Mouse (Mus musculus): ENCODE results near the gene Lrfn4.
"Not testable (repeated sequence)": the region's sequence is repeated elsewhere in the genome, so short reads cannot be mapped to it uniquely, and the experiment has no call there.

Lrfn4 gene

GRCm38 (mm10) chr19:4608511-4608910, 7.0 kb downstream of the Lrfn4 start:
- no peak for DNase-seq

GRCm38 (mm10) chr19:4607406-4607805, 8.1 kb downstream of the Lrfn4 start:
- no peak for DNase-seq

DNA sequence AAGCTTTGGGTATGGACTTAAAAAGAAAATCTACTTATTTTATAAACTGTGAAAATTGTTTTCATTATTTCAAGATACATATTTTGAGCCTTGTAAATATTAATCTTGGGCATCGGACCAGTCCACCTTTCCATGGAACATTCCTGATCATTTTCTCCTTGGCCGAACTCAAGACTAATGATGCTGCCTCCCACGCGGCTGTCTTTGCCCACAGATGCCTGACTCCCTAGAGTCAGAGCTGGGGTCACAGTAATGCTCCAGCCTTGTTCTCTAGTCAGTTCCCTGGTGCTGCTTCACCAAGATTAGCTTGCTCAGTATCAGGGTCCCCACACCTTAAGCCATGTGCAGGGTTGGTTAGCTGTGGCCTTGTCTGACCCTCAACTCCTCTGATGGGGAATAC, 9.8 kb downstream of the Lrfn4 start:
- DNase-seq: no peak

GRCm38 (mm10) chr19:4603801-4604723, 11.4 kb downstream of the Lrfn4 start:
- DNase-seq: peak; percentile 74

GRCm38 (mm10) chr19:4602459-4602858, 13.0 kb downstream of the Lrfn4 start:
- no peak for DNase-seq

GRCm38 (mm10) chr19:4596071-4596470, 19.4 kb downstream of the Lrfn4 start:
- DNase-seq: no peak

GRCm38 (mm10) chr19:4593792-4594522, 21.5 kb downstream of the Lrfn4 start:
- no peak for DNase-seq

- DNase-seq: peak; percentile 13
Measured at GRCm38 (mm10) chr19:4590025-4590424, 25.4 kb downstream of the Lrfn4 start.

GRCm38 (mm10) chr19:4589081-4589480, 26.4 kb downstream of the Lrfn4 start:
- DNase-seq: no peak

GRCm38 (mm10) chr19:4588430-4588829, 27.0 kb downstream of the Lrfn4 start:
- no peak for DNase-seq

GRCm38 (mm10) chr19:4587426-4587825, 28.0 kb downstream of the Lrfn4 start:
- DNase-seq: no peak

GRCm38 (mm10) chr19:4586783-4587182, 28.7 kb downstream of the Lrfn4 start:
- not testable (repeated sequence) for DNase-seq

GRCm38 (mm10) chr19:4583856-4584255, 31.6 kb downstream of the Lrfn4 start:
- DNase-seq: no peak

GRCm38 (mm10) chr19:4579296-4579695, 36.2 kb downstream of the Lrfn4 start:
- DNase-seq: no peak

- peak; percentile 65 for DNase-seq
Measured at GRCm38 (mm10) chr19:4578799-4579198, 36.7 kb downstream of the Lrfn4 start.

DNA sequence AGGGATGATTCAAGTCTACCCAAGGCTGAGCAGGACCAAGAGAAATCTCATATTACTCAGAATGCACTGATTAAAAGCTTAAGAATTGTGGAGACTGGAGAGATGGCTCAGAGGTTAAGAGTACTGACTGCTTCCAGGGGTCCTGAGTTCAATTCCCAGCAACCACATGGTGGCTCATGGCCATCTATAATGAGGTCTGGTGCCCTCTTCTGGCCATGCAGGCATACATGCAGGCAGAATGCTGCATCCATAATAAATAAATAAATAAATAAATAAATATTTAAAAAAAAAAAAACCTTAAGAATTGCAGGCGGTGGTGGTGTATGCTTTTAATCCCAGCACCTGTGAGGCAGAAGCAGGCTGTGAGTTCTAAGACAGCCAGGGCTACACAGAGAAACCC, 42.2 kb downstream of the Lrfn4 start:
- DNase-seq: no peak

- peak; percentile 11 for DNase-seq
Measured at GRCm38 (mm10) chr19:4572467-4572866, 43.0 kb downstream of the Lrfn4 start.

DNA sequence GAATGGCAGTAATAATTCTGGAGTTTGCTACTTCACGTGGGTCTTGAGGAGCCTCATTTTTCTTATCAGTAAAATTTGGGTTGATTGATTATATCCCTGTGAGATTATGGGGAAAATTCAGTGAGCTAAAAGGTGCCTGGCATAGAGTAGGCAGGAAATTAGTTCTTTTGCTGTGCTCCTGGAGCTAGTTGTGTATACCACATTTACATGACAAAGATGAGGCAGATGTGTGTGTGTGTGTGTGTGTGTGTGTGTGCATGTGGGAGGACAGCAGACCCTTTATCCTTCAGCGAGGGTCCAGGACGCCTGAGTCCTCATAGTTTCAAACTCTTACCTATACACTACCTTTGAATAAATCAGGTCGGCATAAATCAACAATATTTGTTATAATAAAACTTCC, 43.4 kb downstream of the Lrfn4 start:
- DNase-seq: no peak

DNA sequence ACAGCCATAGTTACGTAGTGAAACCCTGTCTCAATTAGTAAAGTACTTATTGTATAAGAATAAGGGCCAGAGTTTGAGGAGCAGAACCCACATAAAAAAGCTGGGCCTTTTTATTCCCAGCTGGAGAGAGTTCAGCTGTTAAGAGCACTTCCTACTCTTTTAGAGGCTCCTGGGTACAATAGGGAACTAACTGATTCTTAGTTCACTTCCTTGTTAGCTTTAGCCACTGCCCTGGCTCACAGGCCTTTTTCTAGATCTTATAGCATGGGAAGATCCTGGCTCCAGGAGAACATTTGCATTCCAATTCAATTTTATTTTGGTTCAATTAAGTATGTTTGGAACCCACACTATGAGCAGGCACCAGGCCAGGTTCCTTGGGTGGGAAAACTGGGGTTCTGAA, 43.8 kb downstream of the Lrfn4 start:
- DNase-seq: no peak

DNA sequence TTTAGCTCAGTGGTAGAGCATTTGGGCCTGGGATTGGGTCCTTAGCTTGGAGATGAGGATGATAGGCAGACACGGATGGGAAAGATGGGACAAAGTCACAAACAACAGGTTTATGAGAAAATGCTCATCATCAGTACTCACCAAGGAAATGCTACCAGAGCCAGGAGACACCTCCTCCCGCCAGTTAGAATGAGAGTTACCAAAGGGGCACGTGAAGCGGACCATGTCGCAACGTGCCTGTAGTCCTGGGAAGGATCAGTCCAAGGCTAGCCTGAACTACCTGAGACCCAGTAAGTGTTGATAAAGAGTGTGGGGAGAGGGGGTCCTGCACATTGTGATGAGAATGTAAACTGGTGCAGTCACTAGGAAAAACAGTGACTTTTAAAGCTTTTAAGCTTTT, 44.7 kb downstream of the Lrfn4 start:
- DNase-seq: no peak

GRCm38 (mm10) chr19:4570237-4570613, 45.2 kb downstream of the Lrfn4 start:
- no peak for DNase-seq

GRCm38 (mm10) chr19:4569356-4570236, 45.9 kb downstream of the Lrfn4 start:
- peak; percentile 21 for DNase-seq

DNA sequence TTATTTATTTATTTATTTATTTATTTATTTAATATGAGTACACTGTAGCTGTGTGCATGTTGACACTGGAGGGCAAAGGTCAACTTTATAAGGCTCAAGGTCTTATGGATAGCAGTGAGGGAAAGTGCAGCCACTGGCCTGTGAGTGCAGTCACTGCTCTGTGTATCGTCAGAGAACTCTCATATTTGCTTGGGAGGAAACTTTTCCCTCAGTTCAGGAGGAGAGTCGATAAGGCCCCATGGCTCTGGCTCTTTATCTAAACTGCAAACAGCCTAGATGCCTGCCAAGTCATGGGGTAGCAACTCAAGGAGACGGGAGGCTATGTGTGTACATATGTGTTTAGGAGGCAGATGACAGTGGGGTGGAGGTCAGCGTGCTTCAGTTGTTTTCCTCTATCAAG, 46.6 kb downstream of the Lrfn4 start:
- DNase-seq: no peak
